Mouse (Mus musculus): ENCODE measurements around the gene Chrna1.

The Chrna1 gene

GRCm38 (mm10) chr2:73580166-73580565 lies at the start of gene Chrna1:
Gene Chrna1 (minus strand): TSS chr2:73580338.
- DNase-seq (ENCODE audit: low spot score) = no peak

GRCm38 (mm10) chr2:73618486-73619052 lies 38.4 kb upstream of the Chrna1 start:
- no peak for DNase-seq (ENCODE audit: low spot score)

GRCm38 (mm10) chr2:73616434-73617057 lies 36.4 kb upstream of the Chrna1 start:
- no peak for DNase-seq (ENCODE audit: low spot score)

DNA sequence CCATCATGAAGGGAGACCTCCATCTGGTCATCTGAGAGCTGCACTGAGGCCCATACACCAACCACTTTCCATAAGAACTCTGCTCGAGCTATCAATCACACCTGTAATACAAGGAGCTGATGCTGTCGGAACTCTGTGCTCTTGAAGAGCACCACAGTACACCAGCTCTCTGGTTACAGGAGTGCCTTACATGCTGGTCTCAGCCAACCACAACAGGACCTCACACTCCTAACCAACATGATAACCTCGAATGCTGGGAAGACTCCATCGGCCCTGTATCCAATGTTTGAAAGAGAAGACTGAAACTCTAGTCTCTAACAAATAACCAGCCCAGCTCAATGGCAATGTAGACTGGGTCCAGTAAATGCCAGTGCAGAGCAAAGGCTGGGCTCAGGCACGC lies 35.3 kb upstream of the Chrna1 start:
- no peak for DNase-seq (ENCODE audit: low spot score)

DNA sequence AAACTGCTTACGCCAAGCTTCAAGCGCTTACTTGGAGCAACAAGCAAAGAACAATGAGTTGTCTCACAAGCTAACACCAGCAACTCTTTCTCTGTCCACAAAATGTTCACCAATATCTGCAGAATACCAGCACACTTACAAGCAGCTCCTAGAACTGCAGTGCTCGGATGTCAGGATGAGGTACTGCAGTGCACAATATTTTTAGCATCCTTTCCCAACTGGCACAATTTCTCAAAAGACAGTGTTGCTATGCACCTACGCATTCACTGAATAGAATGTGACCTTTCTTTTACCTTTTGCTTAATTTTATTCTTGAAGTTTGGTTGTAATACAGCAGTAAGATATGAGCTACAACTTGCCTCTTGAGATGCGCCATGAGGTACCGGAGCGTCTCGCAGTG lies 34.2 kb upstream of the Chrna1 start:
- no peak for DNase-seq (ENCODE audit: low spot score)

GRCm38 (mm10) chr2:73612941-73613340 lies 32.8 kb upstream of the Chrna1 start:
- no peak for DNase-seq (ENCODE audit: low spot score)

GRCm38 (mm10) chr2:73612367-73612914 lies 32.3 kb upstream of the Chrna1 start:
- no peak for DNase-seq (ENCODE audit: low spot score)

GRCm38 (mm10) chr2:73611798-73612197 lies 31.7 kb upstream of the Chrna1 start:
- no peak for DNase-seq (ENCODE audit: low spot score)

DNA sequence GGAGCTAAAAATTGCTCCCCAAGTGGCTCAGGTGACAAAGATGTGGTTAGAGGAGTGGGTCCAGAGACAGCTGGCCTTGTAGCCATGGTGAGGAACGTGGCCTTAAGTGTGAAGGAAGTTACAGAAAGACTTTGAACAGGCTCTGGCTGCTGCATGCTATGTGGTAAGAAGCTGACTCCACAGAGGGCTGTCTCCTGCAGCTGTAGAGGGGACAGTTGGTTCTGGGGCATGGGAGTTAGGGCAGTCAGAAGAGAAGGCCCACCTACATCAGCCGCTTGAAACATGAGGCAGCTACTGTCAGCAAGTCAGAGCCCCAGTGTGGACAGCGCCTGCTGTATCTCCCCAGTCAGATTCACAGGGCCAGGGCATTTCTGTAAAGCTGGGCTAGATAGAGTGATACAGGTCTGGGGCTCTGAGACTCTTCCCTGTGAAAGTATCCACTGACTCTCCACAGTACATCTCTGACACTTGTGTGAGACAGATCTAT lies 29.6 kb upstream of the Chrna1 start:
- no peak for DNase-seq (ENCODE audit: low spot score)

- DNase-seq (ENCODE audit: low spot score) = no peak
Observed at GRCm38 (mm10) chr2:73609067-73609723, 29.1 kb upstream of the Chrna1 start.

DNA sequence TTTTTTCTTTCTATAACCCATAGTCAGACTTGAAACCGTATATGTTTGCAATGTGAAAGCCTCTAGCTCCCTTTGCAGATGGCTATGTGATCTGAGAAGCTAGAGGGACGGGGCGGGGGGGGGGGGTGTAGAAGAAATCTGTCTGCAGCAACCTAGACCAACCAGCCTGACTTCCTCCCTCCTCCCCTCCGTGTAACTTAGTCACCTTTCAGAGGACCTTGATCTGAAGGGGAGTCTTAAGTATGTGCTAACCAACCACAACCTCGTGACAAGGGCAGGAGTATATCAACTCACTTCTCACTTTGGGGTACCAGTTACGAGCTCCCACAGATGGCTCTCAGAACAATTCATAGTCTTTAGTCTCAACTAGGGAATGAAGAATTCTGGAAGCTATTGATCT lies 28.3 kb upstream of the Chrna1 start:
- no peak for DNase-seq (ENCODE audit: low spot score)

DNA sequence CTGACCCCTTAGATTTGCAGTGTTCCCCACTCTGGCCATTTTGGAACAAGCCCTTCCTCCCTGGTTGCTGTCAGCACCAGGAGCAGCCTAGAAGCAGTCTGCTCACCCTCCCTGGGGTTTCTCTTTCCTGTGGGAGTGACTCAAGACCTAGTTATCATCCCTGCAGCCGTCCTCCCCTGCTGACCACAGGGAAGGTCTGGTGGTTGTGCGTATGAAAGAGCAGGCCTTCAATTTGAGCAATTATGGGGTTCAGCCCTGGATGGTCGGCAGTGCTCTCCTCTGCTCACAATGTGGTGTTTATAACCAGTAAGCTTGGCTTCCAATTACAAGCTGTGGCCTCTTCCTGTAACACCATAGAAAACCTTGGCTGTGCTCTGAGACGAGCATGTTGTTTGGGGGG lies 27.5 kb upstream of the Chrna1 start:
- no peak for DNase-seq (ENCODE audit: low spot score)

- DNase-seq (ENCODE audit: low spot score) = no peak
Observed at GRCm38 (mm10) chr2:73607146-73607545, 27.0 kb upstream of the Chrna1 start.

DNA sequence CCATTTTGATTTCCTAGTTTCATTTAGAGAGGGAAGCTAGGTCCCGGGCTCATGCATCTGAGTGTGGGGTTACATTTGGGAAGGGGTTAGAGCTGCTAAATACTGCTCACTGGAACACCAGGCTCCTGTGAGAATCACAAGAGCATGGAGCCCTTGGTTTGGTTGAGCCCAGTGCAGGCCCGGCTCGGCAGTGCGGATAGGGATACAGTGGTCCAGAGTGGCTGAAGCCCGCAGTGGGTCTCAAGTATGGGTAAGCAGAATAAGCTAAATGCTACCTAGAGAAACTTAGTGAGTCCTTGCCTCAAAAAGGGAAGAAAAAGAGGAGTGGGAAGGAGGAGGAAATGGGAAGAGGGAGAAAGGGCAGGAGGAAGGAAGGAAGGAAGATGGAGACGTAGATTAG lies 26.5 kb upstream of the Chrna1 start:
- no peak for DNase-seq (ENCODE audit: low spot score)

GRCm38 (mm10) chr2:73605077-73605476 lies 24.9 kb upstream of the Chrna1 start:
- DNase-seq (ENCODE audit: low spot score) = no peak

GRCm38 (mm10) chr2:73604579-73604978 lies 24.4 kb upstream of the Chrna1 start:
- DNase-seq (ENCODE audit: low spot score) = no peak

GRCm38 (mm10) chr2:73600650-73601049 lies 20.5 kb upstream of the Chrna1 start:
- no peak for DNase-seq (ENCODE audit: low spot score)

DNA sequence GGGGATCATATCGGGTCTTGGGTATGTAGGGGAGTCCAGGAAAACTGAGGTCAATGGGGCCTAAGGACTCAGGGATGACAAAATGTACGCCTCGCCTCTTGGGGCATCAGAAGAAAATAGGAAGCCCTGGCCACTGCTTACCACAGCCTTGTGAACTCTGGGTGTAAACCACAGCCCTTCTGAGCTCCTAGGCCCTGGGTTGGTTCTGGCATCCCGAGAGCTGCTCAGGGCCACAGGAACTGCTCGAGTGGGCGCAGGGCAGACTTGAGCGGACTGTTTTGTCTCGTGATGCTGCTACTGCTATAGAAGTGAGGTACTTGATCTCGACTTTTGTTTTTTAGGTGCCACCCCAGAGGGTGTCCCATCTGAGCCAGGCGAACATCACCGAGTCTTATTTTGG lies 17.6 kb upstream of the Chrna1 start:
- no peak for DNase-seq (ENCODE audit: low spot score)

- DNase-seq (ENCODE audit: low spot score) = no peak
Observed at GRCm38 (mm10) chr2:73596786-73597185, 16.6 kb upstream of the Chrna1 start.

GRCm38 (mm10) chr2:73596326-73596725 lies 16.2 kb upstream of the Chrna1 start:
- no peak for DNase-seq (ENCODE audit: low spot score)

DNA sequence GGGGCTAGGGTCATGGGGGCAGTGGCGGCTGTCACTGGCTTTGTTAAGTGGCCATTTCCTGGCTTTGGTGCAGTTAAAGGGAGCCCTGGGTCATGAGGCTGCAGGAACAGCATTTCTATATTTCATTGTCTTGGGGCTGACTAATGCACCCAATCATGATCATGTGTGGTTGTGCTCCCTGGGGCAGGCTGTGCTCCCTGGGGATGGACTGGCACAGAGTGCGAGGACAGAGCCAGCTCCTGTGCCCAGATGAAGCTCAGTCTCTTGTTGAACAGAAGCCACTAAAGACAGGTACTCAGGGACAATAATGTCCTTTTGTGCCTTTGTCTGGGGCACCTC lies 12.9 kb upstream of the Chrna1 start:
- no peak for DNase-seq (ENCODE audit: low spot score)

- DNase-seq (ENCODE audit: low spot score) = no peak
Observed at GRCm38 (mm10) chr2:73592231-73593100, 12.3 kb upstream of the Chrna1 start.

Data from embryo, embryonic 10 days (tissue).